Mouse (Mus musculus): ENCODE measurements around the gene C2. TPM values are rescaled to one million over a fixed set of nuclear protein-coding genes. Genes with fewer than 3 reads are reported as not detected.

C2 gene
- polyA plus RNA-seq, 1 experiment from 2014 or later = 3.6 TPM

- under 1% methylated on average over 44 of the region's 45 CpGs for WGBS
- peaks cover 32% of the 10 kb centered on the region for H3K4me1 ChIP-seq (ENCODE audit: control insufficient read depth, insufficient read depth, low read length)
- ATAC-seq (ENCODE audit: low FRiP score, low TSS enrichment) (no peak), DNase-seq (peak; percentile 22)
- H3K27me3 ChIP-seq (ENCODE audit: control insufficient read depth, insufficient read depth, low read length) = no peaks in the 10 kb centered on the region
- H3K9ac ChIP-seq (replicated peaks; ENCODE audit: low read length) = peak overlapping the region; percentile 96
- H3K36me3 ChIP-seq (ENCODE audit: control insufficient read depth, insufficient read depth, low read length) = peaks cover 36% of the 10 kb centered on the region
- H3K4me2 ChIP-seq (ENCODE audit: low read length) = peak overlapping the region; percentile 97
- peak overlapping the region; percentile 98 for H3K27ac ChIP-seq (replicated peaks; ENCODE audit: low read depth, low read length)
- peak overlapping the region; percentile 90 for H3K4me3 ChIP-seq (replicated peaks; ENCODE audit: low read depth, low read length)
- H3K9me3 ChIP-seq (ENCODE audit: control insufficient read depth, low read length) = no peaks in the 10 kb centered on the region
Observed at GRCm38 (mm10) chr17:34899053-34899889, 1.2 kb upstream of the C2 start.

GRCm38 (mm10) chr17:34898706-34899052 lies 614 bp upstream of the C2 start:
- H3K27ac ChIP-seq (replicated peaks; ENCODE audit: low read depth, low read length) = peak overlapping the region; percentile 98
- DNase-seq (peak; percentile 81), ATAC-seq (ENCODE audit: low FRiP score, low TSS enrichment) (peak; percentile 35)
- 0% methylated on average over 14 of the region's 47 CpGs for WGBS
- no peaks in the 10 kb centered on the region for H3K27me3 ChIP-seq (ENCODE audit: control insufficient read depth, insufficient read depth, low read length)
- H3K9ac ChIP-seq (replicated peaks; ENCODE audit: low read length) = peak overlapping the region; percentile 96
- H3K4me3 ChIP-seq (replicated peaks; ENCODE audit: low read depth, low read length) = peak overlapping the region; percentile 90
- H3K4me1 ChIP-seq (ENCODE audit: control insufficient read depth, insufficient read depth, low read length) = peaks cover 34% of the 10 kb centered on the region
- H3K9me3 ChIP-seq (ENCODE audit: control insufficient read depth, low read length) = no peaks in the 10 kb centered on the region
- H3K36me3 ChIP-seq (ENCODE audit: control insufficient read depth, insufficient read depth, low read length) = peaks cover 31% of the 10 kb centered on the region
- peak overlapping the region; percentile 97 for H3K4me2 ChIP-seq (ENCODE audit: low read length)

- Histone ChIP-seq H3K4me1 (ENCODE audit: control insufficient read depth, insufficient read depth, low read length) (peaks cover 39% of the 10 kb centered on the region), H3K9me3 (ENCODE audit: control insufficient read depth, low read length) (no peaks in the 10 kb centered on the region), H3K9ac (replicated peaks; ENCODE audit: low read length) (peak overlapping the region; percentile 96), H3K27ac (replicated peaks; ENCODE audit: low read depth, low read length) (peak overlapping the region; percentile 98), H3K4me2 (ENCODE audit: low read length) (peak overlapping the region; percentile 97), H3K36me3 (ENCODE audit: control insufficient read depth, insufficient read depth, low read length) (peaks cover 19% of the 10 kb centered on the region), H3K27me3 (ENCODE audit: control insufficient read depth, insufficient read depth, low read length) (no peaks in the 10 kb centered on the region), H3K4me3 (replicated peaks; ENCODE audit: low read depth, low read length) (peak overlapping the region; percentile 90)
- 16% methylated on average over 10 of the region's 10 CpGs for WGBS
- ATAC-seq (ENCODE audit: low FRiP score, low TSS enrichment) (no peak), DNase-seq (peak; percentile 47)
Observed at GRCm38 (mm10) chr17:34897373-34898159, 499 bp downstream of the C2 start.

GRCm38 (mm10) chr17:34896366-34896765 lies 1.7 kb downstream of the C2 start:
- peak overlapping the region; percentile 68 for H3K4me3 ChIP-seq (replicated peaks; ENCODE audit: low read depth, low read length)
- DNase-seq (no peak), ATAC-seq (ENCODE audit: low FRiP score, low TSS enrichment) (no peak)
- H3K36me3 ChIP-seq (ENCODE audit: control insufficient read depth, insufficient read depth, low read length) = peaks cover 11% of the 10 kb centered on the region
- no peaks in the 10 kb centered on the region for H3K9me3 ChIP-seq (ENCODE audit: control insufficient read depth, low read length)
- H3K4me1 ChIP-seq (ENCODE audit: control insufficient read depth, insufficient read depth, low read length) = peaks cover 39% of the 10 kb centered on the region
- H3K4me2 ChIP-seq (ENCODE audit: low read length) = peak overlapping the region; percentile 97
- H3K27ac ChIP-seq (replicated peaks; ENCODE audit: low read depth, low read length) = no peak overlapping the region
- no peaks in the 10 kb centered on the region for H3K27me3 ChIP-seq (ENCODE audit: control insufficient read depth, insufficient read depth, low read length)
- 84% methylated on average over 17 of the region's 17 CpGs for WGBS
- no peak overlapping the region for H3K9ac ChIP-seq (replicated peaks; ENCODE audit: low read length)

GRCm38 (mm10) chr17:34895724-34896123 lies 2.3 kb downstream of the C2 start:
- H3K36me3 ChIP-seq (ENCODE audit: control insufficient read depth, insufficient read depth, low read length) = peaks cover 10% of the 10 kb centered on the region
- no peak for DNase-seq
- peak overlapping the region; percentile 97 for H3K4me2 ChIP-seq (ENCODE audit: low read length)
- peak overlapping the region; percentile 88 for H3K9ac ChIP-seq (replicated peaks; ENCODE audit: low read length)
- no peaks in the 10 kb centered on the region for H3K27me3 ChIP-seq (ENCODE audit: control insufficient read depth, insufficient read depth, low read length)
- peak overlapping the region; percentile 68 for H3K4me3 ChIP-seq (replicated peaks; ENCODE audit: low read depth, low read length)
- peaks cover 39% of the 10 kb centered on the region for H3K4me1 ChIP-seq (ENCODE audit: control insufficient read depth, insufficient read depth, low read length)
- 87% methylated on average over 15 of the region's 15 CpGs for WGBS
- H3K9me3 ChIP-seq (ENCODE audit: control insufficient read depth, low read length) = no peaks in the 10 kb centered on the region
- peak overlapping the region; percentile 93 for H3K27ac ChIP-seq (replicated peaks; ENCODE audit: low read depth, low read length)
- no peak for ATAC-seq (ENCODE audit: low FRiP score, low TSS enrichment)

GRCm38 (mm10) chr17:34894801-34895530 lies 3.1 kb downstream of the C2 start:
- no peaks in the 10 kb centered on the region for H3K27me3 ChIP-seq (ENCODE audit: control insufficient read depth, insufficient read depth, low read length)
- peak overlapping the region; percentile 97 for H3K4me2 ChIP-seq (ENCODE audit: low read length)
- peaks cover 32% of the 10 kb centered on the region for H3K4me1 ChIP-seq (ENCODE audit: control insufficient read depth, insufficient read depth, low read length)
- no peaks in the 10 kb centered on the region for H3K9me3 ChIP-seq (ENCODE audit: control insufficient read depth, low read length)
- peak; percentile 25 for ATAC-seq (ENCODE audit: low FRiP score, low TSS enrichment)
- H3K9ac ChIP-seq (replicated peaks; ENCODE audit: low read length) = peak overlapping the region; percentile 88
- DNase-seq = peak; percentile 63
- WGBS = 4% methylated on average over 50 of the region's 51 CpGs
- H3K27ac ChIP-seq (replicated peaks; ENCODE audit: low read depth, low read length) = peak overlapping the region; percentile 93
- peak overlapping the region; percentile 68 for H3K4me3 ChIP-seq (replicated peaks; ENCODE audit: low read depth, low read length)
- H3K36me3 ChIP-seq (ENCODE audit: control insufficient read depth, insufficient read depth, low read length) = peaks cover 10% of the 10 kb centered on the region

GRCm38 (mm10) chr17:34894074-34894597 lies 3.9 kb downstream of the C2 start:
- DNase-seq (peak; percentile 99), ATAC-seq (ENCODE audit: low FRiP score, low TSS enrichment) (peak; percentile 89)
- H3K4me3 ChIP-seq (replicated peaks; ENCODE audit: low read depth, low read length) = peak overlapping the region; percentile 68
- H3K9me3 ChIP-seq (ENCODE audit: control insufficient read depth, low read length) = no peaks in the 10 kb centered on the region
- H3K9ac ChIP-seq (replicated peaks; ENCODE audit: low read length) = peak overlapping the region; percentile 88
- H3K27me3 ChIP-seq (ENCODE audit: control insufficient read depth, insufficient read depth, low read length) = no peaks in the 10 kb centered on the region
- peak overlapping the region; percentile 97 for H3K4me2 ChIP-seq (ENCODE audit: low read length)
- peaks cover 10% of the 10 kb centered on the region for H3K36me3 ChIP-seq (ENCODE audit: control insufficient read depth, insufficient read depth, low read length)
- H3K4me1 ChIP-seq (ENCODE audit: control insufficient read depth, insufficient read depth, low read length) = peaks cover 32% of the 10 kb centered on the region
- peak overlapping the region; percentile 93 for H3K27ac ChIP-seq (replicated peaks; ENCODE audit: low read depth, low read length)
- WGBS = 0% methylated on average over 35 of the region's 51 CpGs

All from midbrain, embryonic 14.5 days (tissue).